Mouse (Mus musculus) embryo, embryonic 11 days (tissue): ENCODE results near the gene Lactbl1.

ENCODE experiments used
- DNase-seq: peaks from one replicate; pipeline ENCODE4 v3.0.0-alpha.2; 2015

The Lactbl1 gene

GRCm38 (mm10) chr4:136637563-136638229 lies 15.3 kb downstream of the Lactbl1 start:
- DNase-seq, result peak; percentile 77

DNA sequence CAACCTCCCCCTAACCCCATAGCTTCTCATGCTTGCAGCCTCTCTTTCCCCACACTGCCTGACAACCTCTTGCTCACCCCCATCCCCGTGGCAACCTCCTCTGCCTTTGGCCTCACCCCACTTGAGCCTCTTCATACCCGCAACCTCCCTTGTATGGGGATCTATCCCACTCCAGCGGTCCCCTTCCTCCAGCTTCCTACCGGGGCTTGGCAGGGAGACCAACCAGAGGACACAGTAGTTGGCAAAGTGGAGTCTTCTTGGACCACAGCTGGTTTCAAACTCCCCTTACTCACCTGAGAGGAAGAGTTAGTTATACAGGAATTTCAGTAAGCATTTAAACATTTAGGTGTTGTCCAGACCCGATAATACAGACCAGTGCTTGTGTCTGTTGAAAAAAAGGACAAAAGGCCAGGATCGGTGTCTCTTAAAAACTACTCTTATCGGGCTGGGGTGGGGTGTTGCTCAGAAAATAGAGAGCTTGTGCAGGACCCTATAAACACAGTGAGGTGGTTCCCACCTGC lies 15.9 kb downstream of the Lactbl1 start:
- no peak for DNase-seq

- DNase-seq, result peak; percentile 72
Observed at GRCm38 (mm10) chr4:136638890-136639289, 16.5 kb downstream of the Lactbl1 start.

DNA sequence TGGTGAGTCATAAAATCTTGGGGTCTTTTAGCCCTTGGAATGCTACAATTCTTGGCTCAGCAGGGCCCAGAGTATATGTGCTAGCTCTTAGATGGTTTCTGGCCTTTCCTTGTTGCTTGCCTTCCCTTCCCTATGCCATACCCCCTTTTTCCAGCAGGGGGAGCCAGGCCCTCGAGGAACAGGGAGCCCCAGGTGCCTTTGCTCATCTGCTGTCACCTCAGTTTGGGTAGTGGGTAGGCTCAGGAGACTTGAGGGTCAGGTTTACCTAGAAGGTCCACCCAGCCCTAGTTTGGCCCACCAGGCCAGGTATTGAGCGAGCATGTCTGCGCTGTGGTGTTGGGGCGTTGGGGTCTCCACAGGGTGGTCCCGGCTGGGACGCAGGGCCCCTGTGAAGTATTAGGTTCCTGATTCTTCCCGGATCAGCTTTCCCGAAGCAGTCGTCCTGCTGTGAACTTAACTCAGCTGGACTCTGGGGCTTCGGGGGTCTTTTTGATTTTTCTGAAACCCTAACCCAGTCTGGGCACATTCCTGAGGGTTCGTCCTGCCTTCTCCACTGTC lies 26.6 kb downstream of the Lactbl1 start:
- peak; percentile 79 for DNase-seq

GRCm38 (mm10) chr4:136649480-136650196 lies 27.2 kb downstream of the Lactbl1 start:
- no peak for DNase-seq

- DNase-seq, result no peak
Observed at GRCm38 (mm10) chr4:136650261-136650660, 27.8 kb downstream of the Lactbl1 start.

DNA sequence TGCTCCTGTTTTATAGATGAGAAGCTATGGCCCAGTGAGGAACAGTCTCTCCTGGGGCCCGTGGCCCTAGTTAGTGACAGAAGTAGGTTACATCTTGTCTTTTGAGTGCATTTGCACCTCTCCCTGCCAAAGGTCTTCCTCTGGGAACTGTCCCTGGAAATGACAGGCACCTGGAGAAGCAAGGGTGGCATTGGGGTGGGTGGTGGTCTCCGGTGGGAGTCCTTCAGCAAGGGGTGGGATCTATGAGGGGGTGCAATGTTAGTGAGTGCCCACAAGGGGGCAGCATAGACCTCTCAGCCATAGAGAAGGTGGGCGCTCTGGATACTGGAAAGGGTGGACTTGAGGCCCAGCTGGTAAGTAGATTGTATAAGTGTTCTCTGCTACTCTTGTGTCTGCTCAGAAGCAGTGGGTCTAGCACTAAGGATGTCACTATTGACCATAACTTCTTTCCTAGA lies 29.0 kb downstream of the Lactbl1 start:
- DNase-seq, result peak; percentile 69

DNA sequence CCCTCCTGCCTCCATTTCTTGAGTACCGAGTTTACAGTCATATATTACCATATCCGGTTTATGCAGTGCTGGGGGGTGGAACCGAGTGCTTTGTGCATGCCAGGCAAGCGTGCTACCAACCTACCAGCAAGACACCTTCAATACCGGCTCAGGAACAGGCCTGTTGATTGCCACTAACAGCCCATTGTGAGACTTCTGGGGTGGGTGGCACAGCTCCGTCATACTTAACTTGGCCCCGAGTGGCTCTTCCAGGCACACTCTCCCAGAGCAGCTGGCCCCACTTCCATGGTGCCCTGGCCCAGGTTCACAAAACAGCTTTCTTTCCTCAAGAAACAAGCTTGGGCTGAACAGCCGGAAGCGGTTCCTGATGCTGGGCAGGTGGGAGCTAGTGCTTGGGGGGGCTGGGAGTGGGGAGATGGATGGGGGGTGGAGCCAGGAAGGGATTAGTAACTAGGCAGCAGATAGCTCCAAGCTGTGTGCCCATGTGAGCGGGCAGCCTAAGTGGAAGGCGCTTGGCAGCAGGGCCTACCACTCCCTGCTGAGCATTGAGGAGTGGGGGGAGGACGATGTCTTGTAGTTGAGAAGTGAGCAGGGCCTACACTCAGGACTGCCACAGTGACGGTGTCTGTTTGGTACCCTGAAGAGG lies 29.6 kb downstream of the Lactbl1 start:
- DNase-seq, result no peak

DNA sequence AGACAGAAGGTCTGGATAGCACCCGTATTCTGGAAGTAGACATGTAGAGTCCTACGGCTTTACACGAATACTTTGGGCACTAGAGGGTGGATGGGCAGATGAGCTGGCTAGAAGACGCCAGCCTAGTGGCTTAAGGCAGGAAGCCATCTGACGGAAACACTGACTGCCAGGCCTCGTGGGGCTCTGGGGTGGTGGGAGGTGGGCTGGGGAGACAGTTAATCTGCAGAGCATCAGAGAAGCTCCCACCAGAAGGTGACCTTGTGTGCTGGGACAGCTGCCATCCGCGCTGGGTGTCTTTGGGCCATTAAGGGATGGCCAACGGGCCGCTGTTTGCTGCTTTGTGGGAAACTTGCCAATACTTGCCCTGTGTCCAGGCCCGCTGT lies 30.1 kb downstream of the Lactbl1 start:
- DNase-seq, result no peak

DNA sequence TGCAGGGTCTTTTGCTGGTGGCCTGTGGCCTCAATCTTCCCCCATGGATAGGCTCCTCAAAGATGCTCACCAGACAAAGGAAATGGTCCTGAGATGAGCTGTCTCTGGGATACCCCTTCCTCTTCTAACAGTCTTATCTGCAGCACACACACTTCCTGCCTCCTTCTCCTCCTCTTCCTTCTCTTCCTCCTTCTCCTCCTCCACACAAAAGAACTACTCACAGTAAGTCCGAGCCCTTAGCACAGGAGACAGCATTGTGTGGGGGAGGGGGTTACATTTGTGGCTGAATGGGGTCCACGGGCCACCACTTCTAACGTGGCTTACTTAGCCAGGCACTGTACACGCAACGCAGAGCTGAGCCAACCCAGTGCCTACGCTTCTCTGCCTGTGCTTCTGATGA lies 30.6 kb downstream of the Lactbl1 start:
- DNase-seq, result no peak

- DNase-seq, result no peak
Observed at GRCm38 (mm10) chr4:136653692-136654234, 31.3 kb downstream of the Lactbl1 start.

- DNase-seq, result no peak
Observed at GRCm38 (mm10) chr4:136657914-136658313, 35.5 kb downstream of the Lactbl1 start.

DNA sequence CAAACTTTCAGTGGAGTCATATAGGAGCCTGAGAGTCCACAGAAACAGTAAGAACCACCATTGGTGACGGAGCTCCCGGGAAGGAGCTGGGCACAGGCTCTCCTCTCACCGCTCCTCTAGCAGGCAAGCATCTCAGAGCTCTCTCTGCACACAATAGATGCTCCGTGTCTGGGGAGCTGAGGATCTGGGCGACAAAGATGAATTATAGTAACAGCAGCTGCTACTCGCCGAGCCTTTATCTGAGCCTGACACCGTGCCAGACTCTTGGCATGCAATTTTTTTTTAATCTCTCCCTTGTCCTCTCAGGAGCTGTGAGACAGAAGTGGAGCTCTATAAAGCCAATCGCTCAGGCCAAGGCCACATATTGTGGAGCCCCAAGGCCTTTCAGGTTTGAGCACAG lies 42.6 kb downstream of the Lactbl1 start:
- DNase-seq, result no peak

GRCm38 (mm10) chr4:136666002-136666401 lies 43.6 kb downstream of the Lactbl1 start:
- no peak for DNase-seq

DNA sequence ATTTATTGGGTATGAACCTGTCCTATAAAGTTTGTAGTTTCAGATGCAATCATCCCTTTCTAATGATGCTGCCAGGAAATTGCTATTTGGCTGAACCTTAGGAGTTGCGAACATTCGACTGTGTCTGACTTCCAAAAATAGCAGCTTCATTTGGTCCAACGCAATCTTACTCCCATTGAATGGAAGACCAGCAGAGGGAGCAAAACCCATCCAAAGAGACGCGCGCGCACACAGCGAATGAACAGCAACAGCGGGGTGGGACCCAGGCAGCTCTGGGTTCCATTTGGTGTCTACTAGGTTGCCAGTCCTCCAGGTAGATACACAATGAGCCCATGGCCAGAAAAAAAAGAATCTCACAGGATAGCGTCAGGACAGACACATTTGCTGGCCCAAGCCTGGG lies 45.3 kb downstream of the Lactbl1 start:
- DNase-seq, result peak; percentile 35

DNA sequence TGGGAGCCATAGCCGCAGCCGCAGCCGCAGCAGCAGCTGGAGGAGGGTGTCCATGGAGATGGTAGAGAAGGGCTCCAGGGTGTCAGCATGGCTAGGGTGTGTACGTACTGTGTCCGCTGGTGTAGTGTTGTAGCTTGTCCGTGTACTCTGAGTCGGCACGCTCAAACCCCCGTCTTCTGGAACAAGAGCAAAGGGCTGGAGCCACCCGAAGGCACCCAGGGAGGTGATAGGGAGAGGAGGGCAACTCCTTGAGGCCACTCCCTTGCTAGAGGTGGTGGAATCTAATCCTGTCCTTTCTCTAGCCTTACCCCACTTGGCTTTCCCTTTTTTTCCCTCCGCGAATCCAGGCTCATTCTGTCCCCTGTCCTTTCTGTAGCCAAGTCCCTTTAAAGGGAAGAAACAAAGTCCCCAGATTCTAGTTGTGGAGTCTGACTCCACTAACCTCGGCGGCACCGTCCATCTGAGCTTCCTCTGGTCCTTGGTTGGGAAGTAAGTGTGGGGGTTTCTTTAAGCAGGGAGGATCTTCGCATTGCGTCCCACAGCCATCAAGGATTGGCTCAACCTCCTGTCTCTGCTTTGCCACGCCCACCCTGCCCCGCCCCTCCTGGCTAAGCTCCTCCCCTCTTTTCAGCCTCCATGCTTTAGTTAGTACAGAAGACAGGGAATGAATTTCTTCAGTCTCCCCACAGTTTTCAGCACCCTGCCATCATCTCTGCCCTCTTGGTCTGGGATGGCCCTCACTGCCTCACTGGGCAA lies 50.1 kb downstream of the Lactbl1 start:
- no peak for DNase-seq

DNA sequence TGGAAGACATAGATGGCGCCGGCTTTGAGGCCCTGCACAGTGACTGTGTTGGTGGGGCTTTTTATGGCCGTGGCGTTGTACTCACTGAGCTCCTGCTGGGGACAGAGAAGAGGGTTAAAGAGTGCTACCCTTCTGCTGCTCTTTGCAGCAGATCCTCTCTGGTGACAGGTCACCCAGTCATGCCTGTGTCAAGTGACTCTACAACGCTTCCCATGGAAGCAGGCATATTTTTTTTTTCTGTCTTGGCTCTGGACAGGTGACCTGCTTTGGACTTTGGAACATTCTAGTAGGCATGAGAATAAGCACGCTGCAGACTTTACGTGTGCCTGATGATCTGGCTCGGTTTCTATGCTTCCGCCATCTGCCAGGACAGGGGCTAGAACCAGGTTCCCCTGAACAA lies 53.0 kb downstream of the Lactbl1 start:
- no peak for DNase-seq

- peak; percentile 84 for DNase-seq
Observed at GRCm38 (mm10) chr4:136678480-136678879, 56.1 kb downstream of the Lactbl1 start.

- DNase-seq, result no peak
Observed at GRCm38 (mm10) chr4:136679221-136679620, 56.8 kb downstream of the Lactbl1 start.

DNA sequence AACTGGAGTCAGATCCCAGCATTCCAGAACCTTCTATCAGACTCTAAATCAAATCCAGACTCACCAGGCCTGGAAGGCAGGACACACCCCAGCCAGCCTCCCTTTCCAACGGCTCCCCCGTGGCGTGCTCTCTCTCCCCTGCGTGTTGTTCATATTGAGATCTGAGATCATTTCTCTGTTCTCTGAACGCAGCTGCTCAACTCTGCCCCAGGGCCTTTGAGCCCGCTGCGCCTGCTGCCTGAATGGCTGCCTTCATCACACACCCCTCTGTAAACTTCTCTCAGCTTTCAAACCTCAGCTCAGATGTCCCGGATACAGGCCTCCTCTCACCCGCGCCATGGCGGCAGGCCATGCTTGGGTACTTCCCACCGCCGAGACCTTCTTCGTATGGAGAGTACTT lies 58.2 kb downstream of the Lactbl1 start:
- peak; percentile 34 for DNase-seq

- no peak for DNase-seq
Observed at GRCm38 (mm10) chr4:136684485-136684884, 62.1 kb downstream of the Lactbl1 start.

DNA sequence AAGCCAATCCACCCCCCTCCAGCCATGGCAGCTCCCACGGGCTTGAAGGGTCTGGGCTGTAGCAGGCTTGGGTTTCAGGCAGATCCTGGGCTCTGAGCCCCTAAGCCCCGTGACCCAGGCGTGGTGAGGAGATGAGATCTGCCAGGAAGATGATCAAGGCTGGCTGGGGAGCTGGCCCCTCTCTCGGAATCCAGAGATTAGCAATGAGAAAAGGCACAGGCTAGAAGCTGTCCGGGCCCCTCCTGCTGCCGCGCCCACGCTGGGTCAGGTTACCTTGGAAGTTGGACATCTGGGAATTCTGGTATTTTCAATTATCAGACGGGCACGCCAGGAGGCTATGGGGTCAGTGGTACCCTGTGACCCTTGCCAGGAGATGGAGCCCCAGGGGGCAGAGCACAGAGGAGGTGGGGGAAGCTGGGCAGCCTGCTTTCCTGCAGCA lies 63.0 kb downstream of the Lactbl1 start:
- peak; percentile 65 for DNase-seq
